Mouse (Mus musculus) CD4-positive, CD25-positive, alpha-beta regulatory T cell, adult 2 months (primary cell): ENCODE measurements around the gene Meox1.

Experiments used
- DNase-seq: peaks from one replicate; pipeline ENCODE4 v3.0.0-alpha.2; 2012; ENCODE audit warnings: low read depth, low spot score

The Meox1 gene

GRCm38 (mm10) chr11:101894204-101894603, at the start of gene Meox1:
Gene Meox1, minus strand, starts transcription at chr11:101894374.
- no peak for DNase-seq

GRCm38 (mm10) chr11:101943055-101943454, 48.9 kb upstream of the Meox1 start:
- DNase-seq: no peak

GRCm38 (mm10) chr11:101937108-101937507, 42.9 kb upstream of the Meox1 start:
- DNase-seq: no peak

GRCm38 (mm10) chr11:101936421-101936820, 42.2 kb upstream of the Meox1 start:
- DNase-seq: no peak

- no peak for DNase-seq
These were observed 41.6 kb upstream of the Meox1 start for GRCm38 (mm10) chr11:101935743-101936142.

- no peak for DNase-seq
These were observed 37.8 kb upstream of the Meox1 start for GRCm38 (mm10) chr11:101931978-101932377.

GRCm38 (mm10) chr11:101928030-101928762, 34.0 kb upstream of the Meox1 start:
- peak; percentile 20 for DNase-seq

- no peak for DNase-seq
These were observed 32.9 kb upstream of the Meox1 start for GRCm38 (mm10) chr11:101926951-101927589.

GRCm38 (mm10) chr11:101925636-101926035, 31.5 kb upstream of the Meox1 start:
- DNase-seq: no peak

GRCm38 (mm10) chr11:101924441-101924976, 30.3 kb upstream of the Meox1 start:
- no peak for DNase-seq

- no peak for DNase-seq
These were observed 29.8 kb upstream of the Meox1 start for GRCm38 (mm10) chr11:101923988-101924387.

GRCm38 (mm10) chr11:101921361-101921952, 27.3 kb upstream of the Meox1 start:
- DNase-seq: no peak

- peak; percentile 80 for DNase-seq
These were observed 25.5 kb upstream of the Meox1 start for GRCm38 (mm10) chr11:101919660-101920059.

GRCm38 (mm10) chr11:101918609-101919008, 24.4 kb upstream of the Meox1 start:
- DNase-seq: no peak

GRCm38 (mm10) chr11:101916772-101917171, 22.6 kb upstream of the Meox1 start:
- no peak for DNase-seq

GRCm38 (mm10) chr11:101913591-101913990, 19.4 kb upstream of the Meox1 start:
- DNase-seq: no peak

GRCm38 (mm10) chr11:101911855-101912579, 17.8 kb upstream of the Meox1 start:
- DNase-seq: peak; percentile 68

- DNase-seq: peak; percentile 80
These were observed 16.2 kb upstream of the Meox1 start for GRCm38 (mm10) chr11:101910230-101910946.

- DNase-seq: no peak
These were observed 14.6 kb upstream of the Meox1 start for GRCm38 (mm10) chr11:101908777-101909176.

GRCm38 (mm10) chr11:101905115-101905514, 10.9 kb upstream of the Meox1 start:
- DNase-seq: peak; percentile 65

- no peak for DNase-seq
These were observed 7.1 kb upstream of the Meox1 start for GRCm38 (mm10) chr11:101901309-101901708.
